Comparison of ENCODE assay signal across 12 mouse cellular contexts in the genomic region with DNA sequence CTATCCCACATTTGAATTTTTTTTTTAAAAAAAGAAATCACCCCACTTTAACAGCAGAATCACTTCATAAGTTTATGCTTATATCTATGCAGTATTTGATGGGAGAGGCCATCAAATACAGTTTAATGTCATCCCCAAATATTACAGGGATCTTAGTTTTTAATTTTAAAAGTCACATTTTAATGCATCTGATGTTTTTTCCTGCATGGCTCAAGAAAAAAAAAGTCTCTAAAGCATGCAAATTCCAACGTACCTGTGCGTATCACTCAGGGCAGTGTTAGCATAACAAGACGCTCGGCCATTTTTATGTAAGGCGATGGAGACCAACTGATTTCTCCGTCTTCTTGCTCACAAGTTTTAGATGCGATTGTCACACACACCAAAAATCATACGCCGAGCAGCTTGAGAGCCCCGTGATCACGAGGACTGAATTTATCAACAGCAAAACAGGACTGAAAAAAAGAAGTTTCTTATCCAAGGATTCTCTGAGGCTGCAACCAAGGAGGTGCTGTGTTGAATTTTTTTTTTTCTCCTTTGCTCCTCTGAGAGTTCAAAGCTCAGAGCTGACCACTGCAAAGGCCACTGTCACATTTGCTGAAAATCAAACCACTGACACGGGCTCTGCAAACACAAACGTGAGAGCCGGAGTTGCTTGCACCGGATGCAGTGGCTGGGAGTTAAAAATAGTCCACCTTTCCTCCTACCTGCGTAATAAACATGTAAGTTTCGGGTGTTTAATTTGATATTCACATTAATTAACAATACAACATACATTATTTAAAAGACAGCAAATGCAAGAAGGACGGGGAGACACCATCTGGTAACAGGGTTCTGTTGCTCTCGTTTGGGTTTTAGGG. TPM values are rescaled to one million over a fixed set of nuclear protein-coding genes. Genes with fewer than 3 reads are reported as not detected.
DNase-seq lines count a peak whose midpoint lies in the region; ATAC-seq and TF ChIP-seq lines count a peak whose summit lies in the region.
"Had no signal": no experiment of that assay in that cellular context is flagged by ENCODE, and none has a peak within 500 bp of the region (broad histone marks: within the 10 kb centered on the region; RNA-seq: fewer than 3 reads in every experiment).

No protein-coding gene starts in this region.

- H3K4me3 ChIP-seq in left cerebral cortex, adult 2 months, result peak overlapping the region; percentile 58
- H3K4me3 ChIP-seq in embryonic facial prominence, embryonic 15.5 days (replicated peaks), result peak overlapping the region; percentile 16; the same call in 1 of the 2 replicates
- peak overlapping the region; percentile 44 for H3K4me3 ChIP-seq in hindbrain, embryonic 13.5 days
- H3K4me3 ChIP-seq in neural tube, embryonic 14.5 days (ENCODE audit: low read depth, low read length), result peak overlapping the region; percentile 45

- H3K9ac ChIP-seq in embryonic facial prominence, embryonic 15.5 days, result no peak overlapping the region
- peak overlapping the region; percentile 81 for H3K9ac ChIP-seq in hindbrain, embryonic 13.5 days
- peak overlapping the region; percentile 85 for H3K9ac ChIP-seq in neural tube, embryonic 14.5 days (replicated peaks; ENCODE audit: low read depth, low read length)

- H3K27me3 ChIP-seq in embryonic facial prominence, embryonic 15.5 days, result no peaks in the 10 kb centered on the region
- no peaks in the 10 kb centered on the region for H3K27me3 ChIP-seq in hindbrain, embryonic 13.5 days
- no peaks in the 10 kb centered on the region for H3K27me3 ChIP-seq in neural tube, embryonic 14.5 days (ENCODE audit: control insufficient read depth, insufficient read depth, low read length)

- no peak for ATAC-seq in embryonic facial prominence, embryonic 15.5 days (ENCODE audit: insufficient number of reproducible peaks, low FRiP score, low TSS enrichment, low read depth)
- no peak for ATAC-seq in hindbrain, embryonic 13.5 days (ENCODE audit: low FRiP score)
- no peak for ATAC-seq in neural tube, embryonic 14.5 days (ENCODE audit: low read depth)

- H3K4me2 ChIP-seq in embryonic facial prominence, embryonic 15.5 days (replicated peaks), result peak overlapping the region; percentile 41; the same call in 1 of the 2 replicates
- peak overlapping the region; percentile 51 for H3K4me2 ChIP-seq in hindbrain, embryonic 13.5 days
- H3K4me2 ChIP-seq in neural tube, embryonic 14.5 days (ENCODE audit: low read depth, low read length), result peak overlapping the region; percentile 63

- no peak for TF ChIP-seq CTCF in left cerebral cortex, adult 2 months (IDR thresholded peaks at IDR 0.05)

- no peaks in the 10 kb centered on the region for H3K36me3 ChIP-seq in embryonic facial prominence, embryonic 15.5 days
- H3K36me3 ChIP-seq in hindbrain, embryonic 13.5 days, result no peaks in the 10 kb centered on the region
- H3K36me3 ChIP-seq in neural tube, embryonic 14.5 days (ENCODE audit: control insufficient read depth, insufficient read depth, low read length), result no peaks in the 10 kb centered on the region
- H3K36me3 ChIP-seq: G1E had no signal

- no peak for DNase-seq in left cerebral cortex, adult 2 months (ENCODE audit: extremely low spot score in 1 of 2, low spot score in 2 of 2)
- no peak for DNase-seq in left cerebral cortex, adult 9 months (ENCODE audit: low spot score in 2 of 2)
- DNase-seq in urinary bladder, postnatal 36 days (ENCODE audit: low spot score in 2 of 2), result no peak
- no peak for DNase-seq in spleen, postnatal 4 days (ENCODE audit: low spot score in 2 of 2)
- DNase-seq: kidney, adult 11 months; layer of hippocampus, adult 9-11 months; spleen, adult 18-20 months had no signal

- peak overlapping the region; percentile 96 for H3K27ac ChIP-seq in left cerebral cortex, adult 2 months
- no peak overlapping the region for H3K27ac ChIP-seq in embryonic facial prominence, embryonic 15.5 days (replicated peaks)
- peak overlapping the region; percentile 96 for H3K27ac ChIP-seq in hindbrain, embryonic 13.5 days
- H3K27ac ChIP-seq in neural tube, embryonic 14.5 days (ENCODE audit: low read depth, low read length), result peak overlapping the region; percentile 98
- H3K27ac ChIP-seq: macrophage had no signal

- intact Hi-C loops in left cerebral cortex, adult 2 months (cut with DNase I), result no loop called here

- H3K9me3 ChIP-seq in embryonic facial prominence, embryonic 15.5 days (replicated peaks), result no peaks in the 10 kb centered on the region
- no peaks in the 10 kb centered on the region for H3K9me3 ChIP-seq in hindbrain, embryonic 13.5 days
- no peaks in the 10 kb centered on the region for H3K9me3 ChIP-seq in neural tube, embryonic 14.5 days (ENCODE audit: control insufficient read depth, low read length)
- H3K9me3 ChIP-seq: G1E had no signal

- peaks cover 35% of the 10 kb centered on the region for H3K4me1 ChIP-seq in embryonic facial prominence, embryonic 15.5 days
- peaks cover 69% of the 10 kb centered on the region for H3K4me1 ChIP-seq in hindbrain, embryonic 13.5 days (replicated peaks)
- peaks cover 24% of the 10 kb centered on the region for H3K4me1 ChIP-seq in neural tube, embryonic 14.5 days (ENCODE audit: control insufficient read depth, insufficient read depth, low read length)

- 71% methylated on average over 19 of the region's 19 CpGs for WGBS in embryonic facial prominence, embryonic 15.5 days
- 66% methylated on average over 19 of the region's 19 CpGs for WGBS in hindbrain, embryonic 13.5 days
- WGBS in neural tube, embryonic 14.5 days, result 61% methylated on average over 19 of the region's 19 CpGs

RNA-seq across cellular contexts. Expression of a gene that starts 21.4 kb away (rescaled TPM):
- total RNA-seq in left cerebral cortex, adult 2 months (2021), result 10 to 100 TPM; 64.2 to 68.6 TPM
- polyA plus RNA-seq in embryonic facial prominence, embryonic 15.5 days (2015; fragmentation: Nextera tagmentation; extraction: Ambion mirVana), result 21.2 and 22.1 TPM in 2 replicates
- 42.2 and 44.0 TPM in 2 replicates for polyA plus RNA-seq in hindbrain, embryonic 13.5 days (2015; fragmentation: Nextera tagmentation; extraction: Ambion mirVana)
- polyA plus RNA-seq in neural tube, embryonic 14.5 days (2014; fragmentation: Nextera tagmentation; extraction: Ambion mirVana), result 55.0 and 71.2 TPM in 2 replicates
